Comparison of ENCODE assay signal across 19 mouse cellular contexts in the genomic region with DNA sequence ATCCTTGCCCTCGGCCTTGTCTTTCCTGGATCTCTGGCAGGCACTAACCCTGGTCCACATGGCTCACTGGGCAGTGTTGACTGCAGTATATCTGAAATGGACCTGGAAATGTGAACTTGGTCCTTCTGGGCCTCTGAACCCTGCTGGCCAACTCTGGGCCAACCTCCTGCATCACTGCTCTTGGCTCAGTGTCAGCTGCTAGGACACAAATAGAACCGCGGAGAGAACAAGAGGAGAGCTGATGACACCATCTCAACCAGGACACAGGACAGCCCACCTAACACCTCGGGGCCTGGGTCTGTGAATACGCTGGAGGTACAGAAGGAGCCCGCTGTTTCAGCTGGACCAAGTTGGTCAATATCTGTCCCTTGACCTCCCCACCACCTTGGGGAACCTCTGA.
DNase-seq lines count a peak whose midpoint lies in the region; ATAC-seq and TF ChIP-seq lines count a peak whose summit lies in the region.
"Had no signal": no experiment of that assay in that cellular context is flagged by ENCODE, and none has a peak within 500 bp of the region (broad histone marks: within the 10 kb centered on the region; RNA-seq: fewer than 3 reads in every experiment).

No protein-coding gene starts in this region.

- peaks cover 27% of the 10 kb centered on the region for H3K4me1 ChIP-seq in heart, embryonic 11.5 days (ENCODE audit: control insufficient read depth, insufficient read depth, low read length)
- H3K4me1 ChIP-seq in liver, embryonic 12.5 days = peaks cover 7% of the 10 kb centered on the region; the same call in 1 of the 2 replicates
- H3K4me1 ChIP-seq in liver, embryonic 11.5 days (replicated peaks; ENCODE audit: control insufficient read depth, insufficient read depth, low read length) = peaks cover 5% of the 10 kb centered on the region
- H3K4me1 ChIP-seq in thymus, adult 2 months (replicated peaks; ENCODE audit: control insufficient read depth, insufficient read depth, low read length) = no peaks in the 10 kb centered on the region

- no peak overlapping the region for H3K9ac ChIP-seq in heart, embryonic 11.5 days (ENCODE audit: low read depth, low read length)
- no peak overlapping the region for H3K9ac ChIP-seq in liver, embryonic 12.5 days
- H3K9ac ChIP-seq in liver, embryonic 11.5 days (ENCODE audit: low read depth, low read length) = no peak overlapping the region
- H3K9ac ChIP-seq: embryonic facial prominence, embryonic 13.5 days; forebrain, embryonic 12.5 days; hindbrain, embryonic 12.5 days had no signal

- TF ChIP-seq POLR2A in thymus, adult 2 months (IDR thresholded peaks at IDR 0.05; ENCODE audit: control insufficient read depth, extremely low read depth, insufficient read depth, low read length, poor library complexity) = no peak

- WGBS in heart, embryonic 11.5 days (ENCODE audit: insufficient replicate concordance) = 63% methylated on average over 6 of the region's 6 CpGs
- WGBS in liver, embryonic 12.5 days (ENCODE audit: insufficient replicate concordance) = 71% methylated on average over 6 of the region's 6 CpGs
- whole genome bisulfite sequencing in liver, embryonic 11.5 days = 82% methylated on average over 6 of the region's 6 CpGs
- 90% methylated on average over 6 of the region's 6 CpGs for WGBS in thymus, adult 2 months

- no peak for DNase-seq in heart, adult 8-10 months (ENCODE audit: low spot score)
- no peak for DNase-seq in liver, embryonic 11.5 days (ENCODE audit: low spot score)
- peak; percentile 60 for DNase-seq in heart, postnatal 4 days
- no peak for DNase-seq in cerebellum, postnatal 25 days
- DNase-seq in thymus, adult 2 months = no peak
- DNase-seq: adrenal gland, postnatal 10 days; cerebellum, adult 11 months; cerebellum, adult 8-10 months; cerebellum, postnatal 14 days; gastrocnemius, postnatal 14 days had no signal

- no peak overlapping the region for H3K4me3 ChIP-seq in heart, embryonic 11.5 days (ENCODE audit: low read depth, low read length)
- H3K4me3 ChIP-seq in liver, embryonic 12.5 days = no peak overlapping the region
- no peak overlapping the region for H3K4me3 ChIP-seq in liver, embryonic 11.5 days (ENCODE audit: low read depth, low read length)
- H3K4me3 ChIP-seq in thymus, adult 2 months (ENCODE audit: control insufficient read depth, insufficient read depth, low read length) = no peak overlapping the region
- H3K4me3 ChIP-seq: embryonic facial prominence, embryonic 13.5 days; forebrain, embryonic 12.5 days; hindbrain, embryonic 12.5 days had no signal

- H3K9me3 ChIP-seq in heart, embryonic 11.5 days (replicated peaks; ENCODE audit: control insufficient read depth, low read length) = no peaks in the 10 kb centered on the region
- no peaks in the 10 kb centered on the region for H3K9me3 ChIP-seq in liver, embryonic 12.5 days (replicated peaks)
- H3K9me3 ChIP-seq in liver, embryonic 11.5 days (ENCODE audit: control insufficient read depth, low read length) = no peaks in the 10 kb centered on the region
- H3K9me3 ChIP-seq: embryonic facial prominence, embryonic 13.5 days; forebrain, embryonic 12.5 days; hindbrain, embryonic 12.5 days had no signal

- ATAC-seq in heart, embryonic 11.5 days (replicated peaks; ENCODE audit: insufficient number of reproducible peaks, low FRiP score, low TSS enrichment) = no peak
- ATAC-seq in liver, embryonic 12.5 days = 0 out of 2 replicates have a peak, but pooled peaks have one; percentile 14
- no peak for ATAC-seq in liver, embryonic 11.5 days (replicated peaks; ENCODE audit: low FRiP score)
- ATAC-seq: forebrain, embryonic 16.5 days; hindbrain, embryonic 16.5 days; inflammation-experienced regulatory T-cells, adult 6 months; intestine, postnatal 0 days had no signal

- no peaks in the 10 kb centered on the region for H3K36me3 ChIP-seq in heart, embryonic 11.5 days (ENCODE audit: control insufficient read depth, insufficient read depth, low read length)
- H3K36me3 ChIP-seq in liver, embryonic 12.5 days = no peaks in the 10 kb centered on the region
- H3K36me3 ChIP-seq in liver, embryonic 11.5 days (ENCODE audit: control insufficient read depth, insufficient read depth, low read length) = no peaks in the 10 kb centered on the region
- H3K36me3 ChIP-seq in thymus, adult 2 months (ENCODE audit: control insufficient read depth, insufficient read depth, low read length) = no peaks in the 10 kb centered on the region
- H3K36me3 ChIP-seq: embryonic facial prominence, embryonic 13.5 days; forebrain, embryonic 12.5 days; hindbrain, embryonic 12.5 days had no signal

- no peak for TF ChIP-seq CTCF in thymus, adult 2 months (IDR thresholded peaks at IDR 0.05; ENCODE audit: borderline replicate concordance, control insufficient read depth, extremely low read depth, insufficient read depth, low read length, poor library complexity)

- no peaks in the 10 kb centered on the region for H3K27me3 ChIP-seq in heart, embryonic 11.5 days (ENCODE audit: control insufficient read depth, insufficient read depth, low read length)
- H3K27me3 ChIP-seq in liver, embryonic 12.5 days (replicated peaks) = peaks cover 20% of the 10 kb centered on the region
- peaks cover 2% of the 10 kb centered on the region for H3K27me3 ChIP-seq in liver, embryonic 11.5 days (replicated peaks; ENCODE audit: control insufficient read depth, insufficient read depth, low read length)
- no peaks in the 10 kb centered on the region; the same call in 1 of the 2 replicates for H3K27me3 ChIP-seq in thymus, adult 2 months (ENCODE audit: control insufficient read depth, insufficient read depth, low read length)

- H3K4me2 ChIP-seq in heart, embryonic 11.5 days = no peak overlapping the region
- H3K4me2 ChIP-seq in liver, embryonic 12.5 days = no peak overlapping the region
- H3K4me2 ChIP-seq in liver, embryonic 11.5 days = no peak overlapping the region
- H3K4me2 ChIP-seq: embryonic facial prominence, embryonic 13.5 days; forebrain, embryonic 12.5 days; hindbrain, embryonic 12.5 days had no signal

- peak overlapping the region; percentile 46; the same call in 1 of the 2 replicates for H3K27ac ChIP-seq in heart, embryonic 11.5 days (ENCODE audit: low read depth, low read length)
- no peak overlapping the region for H3K27ac ChIP-seq in liver, embryonic 12.5 days
- no peak overlapping the region for H3K27ac ChIP-seq in liver, embryonic 11.5 days (ENCODE audit: low read depth, low read length)
- no peak overlapping the region for H3K27ac ChIP-seq in thymus, adult 2 months (ENCODE audit: control insufficient read depth, insufficient read depth, low read length)
- H3K27ac ChIP-seq: embryonic facial prominence, embryonic 13.5 days; forebrain, embryonic 12.5 days; hindbrain, embryonic 12.5 days had no signal
